Mouse (Mus musculus) small intestine, adult 2 months (tissue): Measurements from ENCODE around the gene Gm36079. TPM values are rescaled to one million over a fixed set of nuclear protein-coding genes. Genes with fewer than 3 reads are reported as not detected.
"Not testable (repeated sequence)": the region's sequence is repeated elsewhere in the genome, so short reads cannot be mapped to it uniquely, and the experiment has no call there.

ENCODE experiments used
- H3K27ac ChIP-seq: fragments of 200-500 bp; 2 replicates; pipeline ENCODE4 v1.5.1; 2012; ENCODE audit warnings: low read depth, low read length, control low read depth, inconsistent platforms; ENCODE audit not compliant: insufficient read depth
- H3K27me3 ChIP-seq: fragments of 200-500 bp; 2 replicates; pipeline ENCODE4 v1.6.1; 2012; ENCODE audit warnings: mild to moderate bottlenecking, moderate library complexity, low read length, inconsistent platforms; ENCODE audit not compliant: control insufficient read depth, insufficient read depth
- H3K36me3 ChIP-seq: fragments of 200-500 bp; 2 replicates; pipeline ENCODE4 v1.6.1; 2012; ENCODE audit warnings: mild to moderate bottlenecking, low read length, control low read depth, inconsistent platforms; ENCODE audit not compliant: control insufficient read depth, insufficient read depth
- H3K4me1 ChIP-seq: fragments of 200-500 bp; 2 replicates; pipeline ENCODE4 v1.6.1; 2012; ENCODE audit warnings: low read length, inconsistent platforms, mixed read lengths; ENCODE audit not compliant: control insufficient read depth, insufficient read depth, insufficient read length
- H3K4me3 ChIP-seq: fragments of 200-500 bp; 2 replicates; pipeline ENCODE4 v1.5.1; 2012; ENCODE audit warnings: low read depth, mild to moderate bottlenecking, control low read depth, inconsistent platforms, low read length, moderate library complexity
- WGBS: fragments of 180-500 bp; shearing (Covaris S2); methylation state at CpG from one replicate; pipeline ENCODE4 v1.1.7; 2018; 5-methylcytosine and 5-hydroxymethylcytosine counted together
- polyA plus RNA-seq: library from polyadenylated mRNA; depleted of rRNA; stranded (reverse); fragments of >200 nt; gene quantifications from 2 replicates; pipeline ENCODE4 v1.2.3, GENCODE M21; 2012; rRNA removed

Gm36079 gene
- polyA plus RNA-seq = not detected in 2 replicates

DNA sequence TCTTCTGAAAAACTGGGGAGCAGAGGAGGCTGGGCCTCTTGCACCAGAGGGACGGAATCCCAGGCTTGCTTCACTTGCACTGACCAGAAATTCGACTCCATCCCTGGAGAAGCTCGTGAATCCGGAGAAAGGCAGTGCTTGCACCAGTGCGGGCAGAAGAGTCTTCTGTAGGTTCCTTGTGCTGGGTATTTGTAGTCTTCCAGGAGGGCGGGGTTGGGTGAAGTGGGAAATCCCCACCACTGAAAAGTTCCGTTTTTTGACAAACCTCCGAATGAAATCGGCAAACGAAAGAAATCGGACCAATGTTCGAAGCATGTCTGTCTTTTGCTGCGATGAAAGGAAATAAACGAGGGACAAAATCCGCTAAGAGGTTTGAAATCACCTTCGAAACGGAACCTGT is at the start of gene Gm36079:
TSS of gene Gm36079 (minus strand) at position 101 of the 400 bp plus-strand sequence.
- not testable (repeated sequence) for H3K4me1 ChIP-seq, H3K27ac ChIP-seq, H3K27me3 ChIP-seq, H3K36me3 ChIP-seq, H3K4me3 ChIP-seq
- WGBS = 0% methylated on average over 1 of the region's 17 CpGs

GRCm38 (mm10) chr13:120070878-120071277 is 44.1 kb upstream of the Gm36079 start:
- H3K36me3 ChIP-seq, H3K4me3 ChIP-seq, H3K4me1 ChIP-seq, H3K27me3 ChIP-seq, H3K27ac ChIP-seq: not testable (repeated sequence)
- WGBS = no CpG with 5 or more reads among the region's 13 CpGs

GRCm38 (mm10) chr13:120070012-120070598 is 43.3 kb upstream of the Gm36079 start:
- H3K4me1 ChIP-seq, H3K36me3 ChIP-seq, H3K4me3 ChIP-seq, H3K27me3 ChIP-seq, H3K27ac ChIP-seq: not testable (repeated sequence)
- no CpG with 5 or more reads among the region's 12 CpGs for WGBS

DNA sequence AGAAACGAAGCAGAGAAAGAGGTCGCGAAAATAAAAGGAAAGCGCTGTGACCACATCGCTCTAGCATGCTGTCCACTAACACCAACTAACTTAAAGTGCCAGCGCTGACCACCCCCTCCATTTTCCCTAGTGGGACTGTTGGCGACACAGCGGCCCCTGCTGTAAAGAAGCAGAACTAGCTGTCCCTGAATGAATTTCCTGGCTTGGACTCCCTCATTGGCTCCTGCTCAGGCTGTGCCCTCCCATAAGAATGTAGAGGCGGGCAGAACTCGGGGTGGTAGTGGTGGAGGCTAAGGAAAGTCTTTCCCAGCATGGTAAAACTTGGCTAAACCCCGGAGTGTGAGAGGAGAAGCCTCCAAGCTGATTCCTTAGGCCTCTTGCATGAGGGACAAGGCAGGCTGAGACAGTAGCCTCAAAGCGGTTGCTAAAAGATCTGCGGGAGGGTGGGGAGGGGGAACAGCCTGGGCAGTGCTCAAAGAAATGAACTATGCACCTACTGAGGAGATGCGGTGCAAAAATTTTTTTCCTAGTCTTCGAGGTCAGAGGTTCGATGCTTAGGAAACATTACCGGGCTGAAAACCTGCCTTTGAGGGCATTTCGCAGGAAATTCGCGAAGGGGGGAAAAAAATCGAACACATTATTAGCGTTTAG is 36.8 kb upstream of the Gm36079 start:
- not testable (repeated sequence) for H3K36me3 ChIP-seq, H3K27ac ChIP-seq, H3K4me1 ChIP-seq, H3K4me3 ChIP-seq, H3K27me3 ChIP-seq
- WGBS = no CpG with 5 or more reads among the region's 22 CpGs

DNA sequence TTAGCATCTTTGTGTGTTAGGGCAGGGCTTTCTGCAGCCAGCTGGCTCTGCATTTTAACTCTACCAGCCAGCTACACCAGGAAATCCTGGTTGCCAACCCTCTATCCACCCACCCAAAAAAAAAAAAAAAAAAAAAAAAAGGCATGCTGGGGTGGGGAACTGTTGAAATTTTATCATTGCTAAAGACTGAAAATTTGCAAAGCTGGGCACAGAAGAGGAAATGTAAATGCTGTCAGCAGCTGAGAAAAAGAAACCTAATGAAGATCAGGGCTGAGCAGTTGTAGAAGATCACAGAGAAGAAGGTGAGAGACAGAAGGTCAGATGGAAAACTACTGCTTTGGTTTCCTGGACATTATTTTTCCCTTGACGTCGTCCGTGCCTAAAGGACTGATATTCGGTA is 36.1 kb upstream of the Gm36079 start:
- no CpG with 5 or more reads among the region's 4 CpGs for WGBS

DNA sequence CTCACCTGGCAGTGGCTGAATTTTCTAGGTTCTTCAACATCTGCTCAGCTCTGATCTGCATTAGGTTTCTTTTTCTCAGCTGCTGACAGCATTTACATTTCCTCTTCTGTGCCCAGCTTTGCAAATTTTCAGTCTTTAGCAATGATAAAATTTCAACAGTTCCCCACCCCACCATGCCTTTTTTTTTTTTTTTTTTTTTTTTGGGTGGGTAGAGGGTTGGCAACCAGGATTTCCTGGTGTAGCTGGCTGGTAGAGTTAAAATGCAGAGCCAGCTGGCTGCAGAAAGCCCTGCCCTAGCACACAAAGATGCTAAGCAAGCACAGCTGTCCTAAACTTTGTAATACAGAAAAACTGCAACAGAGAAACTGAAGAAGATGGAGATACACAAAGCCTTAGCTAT is 25.3 kb upstream of the Gm36079 start, which contains the start of gene Gm21188:
TSS of gene Gm21188 (minus strand) at position 110 of the 400 bp plus-strand sequence.
- not testable (repeated sequence) for H3K27me3 ChIP-seq, H3K36me3 ChIP-seq, H3K4me1 ChIP-seq, H3K4me3 ChIP-seq, H3K27ac ChIP-seq

More for the DNA sequence above, 36.1 kb upstream of the Gm36079 start:
- not testable (repeated sequence) for H3K4me3 ChIP-seq, H3K27me3 ChIP-seq, H3K27ac ChIP-seq, H3K36me3 ChIP-seq, H3K4me1 ChIP-seq

DNA sequence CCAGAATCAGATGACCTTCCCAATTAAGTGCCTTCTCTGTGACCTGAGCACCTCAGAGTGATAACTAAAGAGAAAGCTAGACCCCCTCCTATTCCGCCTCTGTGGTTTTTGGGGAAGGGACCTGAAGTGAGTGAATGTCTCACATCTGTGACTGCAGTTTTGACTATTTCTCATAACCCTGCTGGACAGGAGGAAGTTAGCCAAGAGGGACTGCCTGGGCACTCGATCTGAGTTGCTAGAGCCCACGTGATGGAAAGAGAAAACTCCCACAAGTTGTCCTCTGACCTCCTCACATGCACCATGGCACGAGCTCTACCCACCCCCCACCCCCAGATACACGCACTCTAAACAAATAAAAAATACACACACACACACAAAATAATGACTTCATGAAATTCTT is 21.8 kb upstream of the Gm36079 start:
- H3K27ac ChIP-seq, H3K4me1 ChIP-seq, H3K27me3 ChIP-seq, H3K4me3 ChIP-seq, H3K36me3 ChIP-seq: not testable (repeated sequence)
- WGBS = no CpG with 5 or more reads among the region's 5 CpGs

DNA sequence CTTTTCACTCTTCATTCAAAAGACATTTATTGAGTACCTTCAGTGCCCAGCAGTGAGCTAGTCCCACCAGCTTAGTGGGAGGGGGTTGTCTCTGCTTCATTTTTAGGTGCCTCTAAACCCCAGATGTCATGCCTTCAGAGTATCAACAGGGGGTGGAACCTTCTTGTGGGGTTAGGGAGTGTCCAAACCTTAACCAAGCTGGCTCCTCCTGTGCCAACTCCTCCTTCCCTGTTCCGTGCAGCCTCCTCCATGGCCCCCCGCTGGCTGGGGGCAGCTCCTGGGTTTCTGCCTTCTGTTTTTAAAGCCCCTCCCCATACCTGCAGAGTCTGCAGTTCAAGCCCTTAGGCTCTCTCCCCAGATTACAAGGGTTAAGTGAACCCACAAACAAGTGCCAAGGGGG is 21.4 kb upstream of the Gm36079 start:
- not testable (repeated sequence) for H3K4me3 ChIP-seq, H3K27ac ChIP-seq, H3K36me3 ChIP-seq, H3K27me3 ChIP-seq, H3K4me1 ChIP-seq
- WGBS = no CpG with 5 or more reads among the region's 2 CpGs

DNA sequence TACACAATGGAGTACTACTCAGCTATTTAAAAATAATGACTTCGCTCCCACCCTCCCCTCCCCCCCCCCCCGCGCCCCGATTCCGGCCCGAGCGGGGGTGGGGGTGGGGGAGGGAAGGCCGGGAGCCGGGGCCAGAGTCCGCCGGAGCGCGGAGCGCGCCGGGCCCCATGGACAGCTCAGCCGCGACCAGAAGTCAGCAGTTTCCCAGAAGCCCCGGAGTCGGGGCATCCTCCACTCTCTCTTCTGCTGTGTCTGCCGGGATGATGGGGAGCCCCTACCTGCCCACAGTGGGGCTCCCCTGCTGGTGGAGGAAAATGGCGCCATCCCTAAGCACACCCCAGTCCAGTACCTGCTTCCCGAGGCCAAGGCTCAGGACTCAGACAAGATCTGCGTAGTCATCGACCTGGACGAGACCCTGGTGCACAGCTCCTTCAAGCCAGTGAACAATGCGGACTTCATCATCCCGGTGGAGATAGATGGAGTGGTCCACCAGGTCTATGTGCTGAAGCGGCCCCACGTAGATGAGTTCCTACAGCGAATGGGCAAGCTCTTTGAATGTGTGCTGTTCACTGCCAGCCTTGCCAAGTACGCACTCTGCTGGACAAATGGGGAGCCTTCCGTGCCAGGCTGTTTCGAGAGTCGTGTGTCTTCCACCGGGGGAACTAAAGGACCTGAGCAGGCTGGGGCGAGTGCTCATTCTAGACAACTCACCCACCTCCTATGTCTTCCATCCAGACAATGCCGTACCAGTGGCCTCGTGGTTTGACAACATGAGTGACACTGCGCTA is 19.8 kb upstream of the Gm36079 start:
- not testable (repeated sequence) for H3K27ac ChIP-seq, H3K36me3 ChIP-seq, H3K4me3 ChIP-seq, H3K4me1 ChIP-seq, H3K27me3 ChIP-seq
- 4% methylated on average over 8 of the region's 40 CpGs for WGBS

DNA sequence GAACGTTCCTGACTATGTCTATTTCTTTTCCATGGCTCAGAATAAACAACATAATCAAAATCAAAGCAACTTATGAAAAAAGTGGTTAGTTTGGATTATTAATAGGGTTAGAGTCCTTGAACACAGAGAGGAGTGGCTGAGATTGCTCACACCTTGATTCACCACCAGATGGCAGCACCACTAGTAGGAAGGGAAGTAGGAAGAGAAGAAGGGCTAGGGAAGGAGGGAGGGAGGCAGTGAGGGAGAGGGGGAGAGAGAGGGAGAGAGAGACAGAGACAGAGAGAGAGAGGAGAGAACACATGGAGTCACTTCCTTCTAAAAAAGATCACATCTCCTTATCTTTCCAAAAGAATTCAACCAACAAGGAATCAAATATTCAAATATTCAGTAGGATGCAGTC is 14.3 kb upstream of the Gm36079 start:
- WGBS = no CpG with 5 or more reads among the region's 1 CpGs
- not testable (repeated sequence) for H3K4me1 ChIP-seq, H3K36me3 ChIP-seq, H3K27me3 ChIP-seq, H3K4me3 ChIP-seq, H3K27ac ChIP-seq

DNA sequence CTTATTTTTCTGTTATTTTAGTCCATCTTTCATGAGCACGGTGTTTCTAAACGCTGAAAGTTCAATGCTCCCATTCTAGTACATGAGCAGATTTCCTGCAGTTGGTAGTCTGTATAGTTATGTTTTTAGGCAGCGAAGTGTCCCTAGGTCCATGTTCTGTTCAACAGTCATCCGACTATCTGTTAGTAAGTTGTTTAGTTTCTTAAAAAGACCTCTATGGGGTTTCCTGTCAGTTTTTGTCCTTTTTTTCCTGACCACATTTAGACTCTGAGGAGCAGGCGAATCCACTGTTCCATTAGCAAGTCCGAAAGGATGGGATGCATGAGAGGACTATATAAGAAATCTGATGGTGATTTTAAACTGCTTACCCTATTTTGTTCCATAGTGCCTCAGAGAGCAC is 11.1 kb upstream of the Gm36079 start:
- H3K27ac ChIP-seq = not testable (repeated sequence)
- 12% methylated on average over 6 of the region's 6 CpGs for WGBS

More for the DNA sequence above, 11.1 kb upstream of the Gm36079 start:
- not testable (repeated sequence) for H3K4me3 ChIP-seq, H3K27me3 ChIP-seq, H3K36me3 ChIP-seq, H3K4me1 ChIP-seq
